Mouse (Mus musculus) spleen, adult 2 months (tissue): Measurements from ENCODE around the gene Mcemp1.

Source experiments
- CTCF ChIP-seq: fragments of 200-500 bp; IDR thresholded peaks from 2 replicates; pipeline ENCODE4 v1.5.1; 2011; ENCODE audit warnings: mild to moderate bottlenecking, inconsistent platforms; ENCODE audit not compliant: insufficient read depth, insufficient read length, insufficient replicate concordance; ENCODE audit errors: extremely low read depth
- POLR2A ChIP-seq: fragments of 200-500 bp; IDR thresholded peaks from 2 replicates; pipeline ENCODE4 v1.6.1; 2011; ENCODE audit warnings: low read depth, low read length, inconsistent platforms

GRCm38 (mm10) chr8:3647561-3647960 lies 18.0 kb upstream of the Mcemp1 start:
- no peak for TF ChIP-seq POLR2A
- TF ChIP-seq CTCF, result no peak
